Mouse (Mus musculus) thymus, adult 2 months (tissue): ENCODE data around the gene Nek3. TPM values are rescaled to one million over a fixed set of nuclear protein-coding genes. Genes with fewer than 3 reads are reported as not detected.

Experiments used
- DNase-seq: peaks from one replicate; pipeline ENCODE4 v3.0.0; 2021
- H3K27ac ChIP-seq: fragments of 200-500 bp; 2 replicates; pipeline ENCODE4 v1.5.1; 2012; ENCODE audit warnings: low read length, control low read depth; ENCODE audit not compliant: control insufficient read depth, insufficient read depth
- H3K27me3 ChIP-seq: fragments of 200-500 bp; 2 replicates; pipeline ENCODE4 v1.6.1; 2012; ENCODE audit warnings: mild to moderate bottlenecking, low read length, moderate library complexity, mixed read lengths; ENCODE audit not compliant: control insufficient read depth, insufficient read depth
- H3K36me3 ChIP-seq: fragments of 200-500 bp; 2 replicates; pipeline ENCODE4 v1.6.1; 2012; ENCODE audit warnings: mild to moderate bottlenecking, low read length, moderate library complexity; ENCODE audit not compliant: control insufficient read depth, insufficient read depth
- H3K4me1 ChIP-seq: fragments of 200-500 bp; replicated peaks from 2 replicates; pipeline ENCODE4 v1.6.1; 2012; ENCODE audit warnings: low read length; ENCODE audit not compliant: control insufficient read depth, insufficient read depth
- H3K4me3 ChIP-seq: fragments of 200-500 bp; 2 replicates; pipeline ENCODE4 v1.5.1; 2012; ENCODE audit warnings: mild to moderate bottlenecking, low read length, control low read depth, moderate library complexity; ENCODE audit not compliant: control insufficient read depth, insufficient read depth
- CTCF ChIP-seq: fragments of 200-500 bp; IDR thresholded peaks from 2 replicates; pipeline ENCODE4 v1.5.1; 2012; ENCODE audit warnings: mild to moderate bottlenecking, control low read depth, low read length, moderate library complexity, borderline replicate concordance; ENCODE audit not compliant: control insufficient read depth, poor library complexity, insufficient read depth; ENCODE audit errors: extremely low read depth
- POLR2A ChIP-seq: fragments of 200-500 bp; IDR thresholded peaks from 2 replicates; pipeline ENCODE4 v1.6.1; 2012; ENCODE audit warnings: mild to moderate bottlenecking, low read length, control low read depth, moderate library complexity; ENCODE audit not compliant: control insufficient read depth, poor library complexity, insufficient read depth; ENCODE audit errors: extremely low read depth
- WGBS: fragments of 180-500 bp; shearing (Covaris S2); methylation state at CpG from one replicate; pipeline ENCODE4 v1.1.7; 2018; 5-methylcytosine and 5-hydroxymethylcytosine counted together
- polyA plus RNA-seq: library from polyadenylated mRNA; depleted of rRNA; stranded (reverse); fragments of >200 nt; gene quantifications from 2 replicates; pipeline ENCODE4 v1.2.3, GENCODE M21; 2012; rRNA removed

The Nek3 gene
- polyA plus RNA-seq, 1 experiment = 1.8 TPM

- Histone ChIP-seq H3K27ac (no peak overlapping the region), H3K4me1 (no peaks in the 10 kb centered on the region), H3K4me3 (no peak overlapping the region), H3K36me3 (no peaks in the 10 kb centered on the region), H3K27me3 (no peaks in the 10 kb centered on the region)
- 76% methylated on average over 9 of the region's 9 CpGs for WGBS
- TF ChIP-seq POLR2A (no peak), CTCF (no peak)
- DNase-seq = no peak
These were observed 86.8 kb downstream of the Nek3 start for GRCm38 (mm10) chr8:22079313-22080007.

Other genes with a start within 250 kb of the Nek3 start
- gene Defb15, start 233.7 kb downstream of the Nek3 start, polyA plus RNA-seq = not detected in 2 replicates
- not detected in 2 replicates for gene Defb35, start 228.1 kb downstream of the Nek3 start, polyA plus RNA-seq
- not detected in 2 replicates for gene Defb13, start 219.7 kb downstream of the Nek3 start, polyA plus RNA-seq
- gene Fam90a1a, start 207.7 kb downstream of the Nek3 start, polyA plus RNA-seq = not detected in 2 replicates
- gene Ccdc70, start 196.7 kb downstream of the Nek3 start, polyA plus RNA-seq = not detected in 2 replicates
- 1.5 and 1.8 TPM in 2 replicates for gene Atp7b, start 106.1 kb downstream of the Nek3 start, polyA plus RNA-seq
- gene Alg11, start 105.7 kb downstream of the Nek3 start, polyA plus RNA-seq = 3.7 and 4.0 TPM in 2 replicates
- 0.06 and 0.11 TPM in 2 replicates for gene Nek5, start 41.4 kb downstream of the Nek3 start, polyA plus RNA-seq
- 11.7 and 13.6 TPM in 2 replicates for gene Ckap2, start 19.4 kb upstream of the Nek3 start, polyA plus RNA-seq
- 14.6 and 16.9 TPM in 2 replicates for gene Vps36, start 26.4 kb upstream of the Nek3 start, polyA plus RNA-seq
- gene Thsd1, start 60.9 kb upstream of the Nek3 start, polyA plus RNA-seq = 1.8 and 2.1 TPM in 2 replicates
- gene Tpte, start 117.0 kb upstream of the Nek3 start, polyA plus RNA-seq = not detected in 2 replicates
- gene Slc25a15, start 232.2 kb upstream of the Nek3 start, polyA plus RNA-seq = 3.8 and 5.4 TPM in 2 replicates
- 5.0 and 5.6 TPM in 2 replicates for gene Mrps31, start 244.9 kb upstream of the Nek3 start, polyA plus RNA-seq